Mouse (Mus musculus) frontal cortex, postnatal 36 days (tissue): Measurements from ENCODE around the gene Hoxc5.

Experiments used
- DNase-seq, 2 experiments: peaks; one replicate each; pipeline ENCODE4 v3.0.0; 2022; ENCODE audit warnings: low spot score in 2 of 2

The Hoxc5 gene

GRCm38 (mm10) chr15:103038701-103039480, 71.6 kb downstream of the Hoxc5 start:
- no peak for DNase-seq

DNA sequence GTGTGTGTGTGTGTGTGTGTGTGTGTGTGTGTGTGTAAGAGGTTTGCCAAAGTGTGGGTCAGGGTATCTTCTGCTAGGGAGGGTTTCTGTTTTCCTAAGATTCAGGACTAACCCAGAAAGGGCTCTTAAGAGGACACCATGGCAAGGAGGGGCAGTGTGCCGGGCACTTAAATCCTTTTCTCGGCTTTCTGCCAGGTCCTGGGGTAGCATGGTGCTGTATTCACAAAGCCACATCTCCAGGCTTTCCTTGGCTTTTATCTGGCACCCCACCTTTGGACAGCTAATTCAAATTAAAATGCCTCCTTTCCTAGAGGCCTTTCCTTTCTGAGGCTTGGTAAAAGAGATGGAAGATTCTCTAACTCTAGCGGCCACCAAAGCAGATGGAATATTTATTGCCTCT, 72.4 kb downstream of the Hoxc5 start:
- no peak for DNase-seq

DNA sequence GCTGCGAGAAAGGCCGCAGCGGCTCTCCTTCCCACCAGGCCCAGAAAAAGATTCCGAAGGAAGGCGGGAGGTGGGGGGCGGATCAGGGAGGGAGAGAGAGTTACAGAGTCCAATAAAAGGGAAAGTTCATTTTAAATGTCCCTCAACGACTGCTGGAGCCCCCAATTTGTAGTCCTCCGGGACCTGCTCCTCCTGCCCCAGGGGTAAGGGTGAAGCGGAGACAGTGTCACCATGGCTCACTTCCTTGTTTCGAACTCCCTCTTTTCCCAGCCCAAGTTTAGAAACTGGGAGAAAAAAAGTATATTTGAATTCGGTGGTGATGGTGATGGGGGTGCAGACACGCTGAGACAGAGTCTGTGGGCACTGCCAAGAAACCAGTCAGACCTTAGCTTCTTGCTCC, 73.4 kb downstream of the Hoxc5 start:
- DNase-seq, result no peak

GRCm38 (mm10) chr15:103041613-103042012, 74.4 kb downstream of the Hoxc5 start:
- DNase-seq, result no peak

GRCm38 (mm10) chr15:103042209-103042608, 75.0 kb downstream of the Hoxc5 start:
- no peak for DNase-seq

- DNase-seq, result no peak
These were observed 84.4 kb downstream of the Hoxc5 start for GRCm38 (mm10) chr15:103051670-103052069.

DNA sequence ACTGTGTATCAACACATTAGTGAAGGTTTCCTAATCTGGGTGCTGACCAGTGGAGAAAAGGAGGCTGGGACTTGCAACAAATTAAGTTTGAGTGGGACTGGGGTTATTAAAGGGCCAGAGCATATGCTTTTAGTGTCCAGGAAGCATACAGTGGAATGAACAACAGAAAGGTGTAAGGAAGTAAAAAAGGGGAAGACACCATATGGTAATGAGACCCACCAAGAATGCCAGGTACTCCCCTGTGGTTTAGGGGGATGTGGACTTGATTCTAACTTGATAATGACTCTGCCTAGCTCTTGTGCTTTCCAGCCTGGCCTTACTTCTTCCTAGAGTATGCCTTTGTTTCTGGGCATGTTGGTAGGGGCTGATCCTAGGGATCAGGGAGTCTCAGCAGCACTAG, 86.0 kb downstream of the Hoxc5 start:
- DNase-seq, result no peak

DNA sequence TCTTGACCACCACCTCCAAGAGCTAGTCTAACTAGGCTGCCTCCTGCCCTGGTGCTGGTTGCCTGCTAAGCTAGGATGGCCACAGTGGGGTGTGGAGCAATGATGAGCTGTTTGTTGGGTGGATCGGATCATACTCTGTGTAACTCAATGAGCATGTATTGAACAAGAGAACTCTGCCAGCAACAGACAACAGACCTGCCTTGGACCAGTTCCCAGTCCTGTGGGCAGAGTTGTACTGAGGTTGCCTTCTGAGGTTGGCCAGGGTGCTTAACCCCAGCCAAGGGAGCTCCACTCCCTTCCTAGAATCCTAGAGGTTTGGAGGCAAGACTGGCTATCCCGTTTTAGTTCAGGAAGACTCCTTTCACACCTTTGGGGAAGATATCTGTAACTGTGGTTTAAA, 89.2 kb downstream of the Hoxc5 start:
- no peak for DNase-seq

GRCm38 (mm10) chr15:103058715-103059114, 91.5 kb downstream of the Hoxc5 start:
- DNase-seq, result no peak

- DNase-seq, result no peak
These were observed 92.2 kb downstream of the Hoxc5 start for GRCm38 (mm10) chr15:103059393-103059992.

- DNase-seq, result no peak
These were observed 92.7 kb downstream of the Hoxc5 start for GRCm38 (mm10) chr15:103060021-103060340.

DNA sequence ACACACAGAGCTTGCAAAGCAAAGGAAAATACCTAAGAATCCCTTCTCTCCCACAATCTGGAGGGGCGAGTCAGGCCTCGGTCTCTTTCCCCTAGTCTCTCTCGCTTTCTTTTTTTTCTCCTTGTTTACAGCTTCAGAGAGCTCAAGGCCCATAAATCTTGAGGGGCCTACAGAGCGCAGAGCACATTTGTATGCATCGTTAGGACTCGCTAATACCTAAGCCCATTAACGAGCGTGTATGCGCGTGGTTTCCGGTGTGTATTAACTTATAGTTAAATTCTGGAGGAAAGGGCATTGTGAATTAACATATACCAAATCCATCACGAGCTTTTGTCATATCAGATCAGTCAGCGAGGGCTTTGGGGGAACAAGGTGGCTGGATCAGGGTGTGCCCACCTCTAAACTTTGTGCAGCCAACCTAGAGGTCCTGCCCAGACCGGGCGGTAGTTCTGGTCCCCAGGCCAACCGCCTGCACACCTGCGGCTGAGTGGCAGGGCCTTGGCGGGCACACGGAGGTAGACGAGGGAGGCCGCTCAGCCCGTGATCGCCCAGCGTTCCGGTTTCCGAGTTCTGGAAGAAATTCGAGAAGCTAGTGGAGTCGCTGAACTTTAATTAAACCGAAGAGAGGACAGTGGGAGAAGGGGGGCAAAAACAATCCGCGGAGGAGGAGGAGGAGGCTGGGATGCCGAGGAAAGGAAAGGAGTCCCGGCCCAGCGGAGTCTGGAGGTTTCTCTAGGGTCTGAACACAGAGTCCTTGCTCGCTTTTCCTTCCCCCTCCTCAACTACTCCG, 93.3 kb downstream of the Hoxc5 start:
- peak in 1 of 2 experiments; percentile 2 for DNase-seq

DNA sequence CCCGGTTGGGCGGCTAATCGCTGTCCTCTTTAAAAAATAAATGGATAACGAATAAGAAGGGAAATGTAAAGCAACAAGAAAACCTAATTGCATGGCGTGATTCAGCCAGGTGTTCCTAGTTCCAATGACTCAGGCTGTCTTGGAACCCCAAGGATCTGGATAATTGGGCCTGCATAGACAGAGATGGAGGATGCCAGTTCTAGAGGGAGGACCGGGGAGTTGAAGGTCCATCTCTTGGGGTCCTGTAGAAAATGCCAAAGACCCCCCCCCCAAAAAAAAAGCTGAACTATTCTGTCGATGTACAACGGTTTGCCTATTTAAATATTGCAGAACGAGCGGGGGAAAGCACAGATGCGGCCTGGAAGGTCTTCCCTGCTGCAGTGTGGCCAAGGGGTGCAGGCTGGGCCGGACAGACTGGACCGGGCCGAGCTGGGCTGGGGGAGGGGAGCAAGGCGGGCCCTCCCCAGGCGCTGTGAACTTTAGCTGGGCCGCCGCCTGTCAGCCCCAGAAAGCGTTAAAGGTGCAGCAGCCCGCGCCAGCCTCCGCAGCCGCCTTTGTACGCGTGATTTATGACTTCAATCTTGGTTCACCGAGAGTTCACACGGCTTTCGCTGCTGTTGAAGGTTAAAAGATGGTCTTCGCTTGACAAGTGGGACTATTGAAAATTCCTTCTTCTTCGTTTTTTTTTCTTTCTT, 94.0 kb downstream of the Hoxc5 start:
- DNase-seq, result peak in 1 of 2 experiments; percentile 2

GRCm38 (mm10) chr15:103061988-103062387, 94.7 kb downstream of the Hoxc5 start:
- DNase-seq, result no peak

GRCm38 (mm10) chr15:103065642-103066041, 98.4 kb downstream of the Hoxc5 start:
- DNase-seq, result no peak
